Mouse (Mus musculus): ENCODE measurements around the gene Traf1.

Traf1 gene

GRCm38 (mm10) chr2:34966243-34966934 is 4.8 kb upstream of the Traf1 start:
- in situ Hi-C loops (cut with MboI, MseI): loop anchor here (10.0 kb wide), 1 partner anchor 172 kb away; the partner anchor contains the start of gene Rabepk

- in situ Hi-C loops (cut with MboI, MseI): loop anchor here (10.0 kb wide), 1 partner anchor 171 kb away; the partner anchor contains the start of gene Rabepk
Measured at GRCm38 (mm10) chr2:34965806-34966205, 4.2 kb upstream of the Traf1 start.

- in situ Hi-C loops (cut with MboI, MseI): loop anchor here (10.0 kb wide), 1 partner anchor 170 kb away; the partner anchor contains the start of gene Rabepk
Measured at GRCm38 (mm10) chr2:34965293-34965692, 3.7 kb upstream of the Traf1 start.

- in situ Hi-C loops (cut with MboI, MseI): loop anchor here (5.0 to 10.0 kb wide), 2 partner anchors 170 to 498 kb away; partner anchors contain the start of genes Ggta1 and Rabepk
Measured at GRCm38 (mm10) chr2:34964651-34965050, 3.1 kb upstream of the Traf1 start.

GRCm38 (mm10) chr2:34964230-34964629 is 2.7 kb upstream of the Traf1 start:
- in situ Hi-C loops (cut with MboI, MseI): loop anchor here (5.0 to 10.0 kb wide), 2 partner anchors 169 to 498 kb away; partner anchors contain the start of genes Ggta1 and Rabepk

GRCm38 (mm10) chr2:34963371-34963956 is 1.9 kb upstream of the Traf1 start:
- in situ Hi-C loops (cut with MboI, MseI): loop anchor here (5.0 to 10.0 kb wide), 2 partner anchors 169 to 499 kb away; partner anchors contain the start of genes Ggta1 and Rabepk

GRCm38 (mm10) chr2:34962893-34963292 is 1.3 kb upstream of the Traf1 start:
- in situ Hi-C loops (cut with MboI, MseI): loop anchor here (5.0 to 10.0 kb wide), 2 partner anchors 168 to 499 kb away; partner anchors contain the start of genes Ggta1 and Rabepk

GRCm38 (mm10) chr2:34962211-34962610 is 639 bp upstream of the Traf1 start:
- in situ Hi-C loops (cut with MboI, MseI): loop anchor here (5.0 to 10.0 kb wide), 2 partner anchors 167 to 500 kb away; partner anchors contain the start of genes Ggta1 and Rabepk

- in situ Hi-C loops (cut with MboI, MseI): loop anchor here (5.0 to 10.0 kb wide), 2 partner anchors 166 to 501 kb away; partner anchors contain the start of genes Ggta1 and Rabepk
Measured at GRCm38 (mm10) chr2:34960966-34961365, 606 bp downstream of the Traf1 start.

GRCm38 (mm10) chr2:34960466-34960865 is 1.1 kb downstream of the Traf1 start:
- in situ Hi-C loops (cut with MboI, MseI): loop anchor here (5.0 to 10.0 kb wide), 2 partner anchors 166 to 502 kb away; partner anchors contain the start of genes Ggta1 and Rabepk

GRCm38 (mm10) chr2:34958582-34958981 is 3.0 kb downstream of the Traf1 start:
- in situ Hi-C loops (cut with MboI, MseI): loop anchor here (5.0 kb wide), 1 partner anchor 46 kb away; the partner anchor contains the start of gene Phf19

GRCm38 (mm10) chr2:34958036-34958435 is 3.5 kb downstream of the Traf1 start:
- in situ Hi-C loops (cut with MboI, MseI): loop anchor here (5.0 kb wide), 1 partner anchor 46 kb away; the partner anchor contains the start of gene Phf19

GRCm38 (mm10) chr2:34957405-34957804 is 4.2 kb downstream of the Traf1 start:
- in situ Hi-C loops (cut with MboI, MseI): loop anchor here (5.0 kb wide), 1 partner anchor 45 kb away; the partner anchor contains the start of gene Phf19

GRCm38 (mm10) chr2:34956941-34957340 is 4.6 kb downstream of the Traf1 start:
- in situ Hi-C loops (cut with MboI, MseI): loop anchor here (5.0 kb wide), 1 partner anchor 45 kb away; the partner anchor contains the start of gene Phf19

GRCm38 (mm10) chr2:34954344-34954743 is 7.2 kb downstream of the Traf1 start:
- in situ Hi-C loops (cut with MboI, MseI): no loop called here

GRCm38 (mm10) chr2:34953547-34954116 is 7.9 kb downstream of the Traf1 start:
- in situ Hi-C loops (cut with MboI, MseI): no loop called here

- in situ Hi-C loops (cut with MboI, MseI): no loop called here
Measured at GRCm38 (mm10) chr2:34953018-34953417, 8.6 kb downstream of the Traf1 start.

- in situ Hi-C loops (cut with MboI, MseI): no loop called here
Measured at GRCm38 (mm10) chr2:34951469-34951868, 10.1 kb downstream of the Traf1 start.

GRCm38 (mm10) chr2:34948622-34949021 is 12.9 kb downstream of the Traf1 start:
- in situ Hi-C loops (cut with MboI, MseI): no loop called here

- in situ Hi-C loops (cut with MboI, MseI): no loop called here
Measured at GRCm38 (mm10) chr2:34946046-34946445, 15.5 kb downstream of the Traf1 start.

- in situ Hi-C loops (cut with MboI, MseI): no loop called here
Measured at GRCm38 (mm10) chr2:34945580-34945979, 16.0 kb downstream of the Traf1 start.

GRCm38 (mm10) chr2:34944761-34945160 is 16.8 kb downstream of the Traf1 start:
- in situ Hi-C loops (cut with MboI, MseI): no loop called here
